Mouse (Mus musculus) cerebellum, postnatal 10 days (tissue): ENCODE measurements around the gene Kank1.

Experiments
- DNase-seq, 2 experiments: peaks; one replicate each; pipeline ENCODE4 v3.0.0; 2021; ENCODE audit warnings: mixed read lengths in 2 of 2

Gene Kank1

GRCm38 (mm10) chr19:25370428-25370827 is 133.7 kb downstream of the Kank1 start:
- no peak for DNase-seq

- DNase-seq, result no peak
Observed at GRCm38 (mm10) chr19:25372794-25373193, 136.0 kb downstream of the Kank1 start.

- no peak for DNase-seq
Observed at GRCm38 (mm10) chr19:25373594-25373993, 136.8 kb downstream of the Kank1 start.

- no peak for DNase-seq
Observed at GRCm38 (mm10) chr19:25374191-25374590, 137.4 kb downstream of the Kank1 start.

- peak; percentile 69 to 81 for DNase-seq
Observed at GRCm38 (mm10) chr19:25374926-25375325, 138.2 kb downstream of the Kank1 start.

- DNase-seq, result no peak
Observed at GRCm38 (mm10) chr19:25376871-25377270, 140.1 kb downstream of the Kank1 start.

- no peak for DNase-seq
Observed at GRCm38 (mm10) chr19:25380675-25381074, 143.9 kb downstream of the Kank1 start.

GRCm38 (mm10) chr19:25381972-25382371 is 145.2 kb downstream of the Kank1 start:
- DNase-seq, result no peak

GRCm38 (mm10) chr19:25382494-25382893 is 145.7 kb downstream of the Kank1 start:
- DNase-seq, result no peak

- DNase-seq, result peak; percentile 42 to 45
Observed at GRCm38 (mm10) chr19:25383386-25384146, 146.8 kb downstream of the Kank1 start.

GRCm38 (mm10) chr19:25385981-25386380 is 149.2 kb downstream of the Kank1 start:
- no peak for DNase-seq

- DNase-seq, result no peak
Observed at GRCm38 (mm10) chr19:25386679-25387470, 150.1 kb downstream of the Kank1 start.

GRCm38 (mm10) chr19:25387902-25388301 is 151.1 kb downstream of the Kank1 start:
- DNase-seq, result no peak

- no peak for DNase-seq
Observed at GRCm38 (mm10) chr19:25392135-25392534, 155.4 kb downstream of the Kank1 start.

- peak; percentile 36 to 58 for DNase-seq
Observed at GRCm38 (mm10) chr19:25395035-25395434, 158.3 kb downstream of the Kank1 start.

GRCm38 (mm10) chr19:25396709-25397266 is 160.0 kb downstream of the Kank1 start:
- peak in 1 of 2 experiments; percentile 47 for DNase-seq

- no peak for DNase-seq
Observed at GRCm38 (mm10) chr19:25399511-25400211, 162.9 kb downstream of the Kank1 start.

- DNase-seq, result no peak
Observed at GRCm38 (mm10) chr19:25400212-25400913, 163.6 kb downstream of the Kank1 start.

- DNase-seq, result no peak
Observed at GRCm38 (mm10) chr19:25401521-25401920, 164.7 kb downstream of the Kank1 start.

- DNase-seq, result no peak
Observed at GRCm38 (mm10) chr19:25404163-25404562, 167.4 kb downstream of the Kank1 start.

GRCm38 (mm10) chr19:25405987-25406386 is 169.2 kb downstream of the Kank1 start:
- no peak for DNase-seq

- peak; percentile 52 to 55 for DNase-seq
Observed at GRCm38 (mm10) chr19:25406481-25407184, 169.9 kb downstream of the Kank1 start.
